Mouse (Mus musculus) stomach, postnatal 0 days (tissue): ENCODE measurements around the gene Adora2a. TPM values are rescaled to one million over a fixed set of nuclear protein-coding genes. Genes with fewer than 3 reads are reported as not detected.

Source experiments
- ATAC-seq: fragments of 200-750 bp; cut with Nextera tagmentation; 2 replicates; pipeline ENCODE4 v1.8.0; 2017; ENCODE audit not compliant: low FRiP score, low TSS enrichment
- DNase-seq: peaks from one replicate; pipeline ENCODE4 v3.0.0-alpha.2; 2016; ENCODE audit warnings: low spot score
- H3K27ac ChIP-seq: fragments of 300-500 bp; sonication (generic); replicated peaks from 2 replicates; pipeline ENCODE4 v1.5.1; 2014; ENCODE audit warnings: mild to moderate bottlenecking, control low read depth
- H3K27me3 ChIP-seq: fragments of 300-500 bp; sonication (generic); 2 replicates; pipeline ENCODE4 v1.6.1; 2014; ENCODE audit warnings: low read length; ENCODE audit not compliant: control insufficient read depth, insufficient read depth
- H3K36me3 ChIP-seq: fragments of 300-500 bp; sonication (generic); 2 replicates; pipeline ENCODE4 v1.6.1; 2014; ENCODE audit warnings: low read length, mixed read lengths; ENCODE audit not compliant: control insufficient read depth, insufficient read depth
- H3K4me1 ChIP-seq: fragments of 300-500 bp; sonication (generic); replicated peaks from 2 replicates; pipeline ENCODE4 v1.6.1; 2014; ENCODE audit warnings: antibody characterized with exemption; ENCODE audit not compliant: control insufficient read depth, insufficient read depth
- H3K4me2 ChIP-seq: fragments of 300-500 bp; sonication (generic); replicated peaks from 2 replicates; pipeline ENCODE4 v1.6.1; 2014; ENCODE audit warnings: low read depth, mild to moderate bottlenecking, control low read depth, moderate library complexity
- H3K4me3 ChIP-seq: fragments of 300-500 bp; sonication (generic); 2 replicates; pipeline ENCODE4 v1.5.1; 2014; ENCODE audit warnings: low read depth, low read length, control low read depth
- H3K9ac ChIP-seq: fragments of 300-500 bp; sonication (generic); 2 replicates; pipeline ENCODE4 v1.6.1; 2014; ENCODE audit warnings: mild to moderate bottlenecking, low read length, control low read depth, mixed read lengths
- H3K9me3 ChIP-seq: fragments of 300-500 bp; sonication (generic); 2 replicates; pipeline ENCODE4 v1.6.1; 2016; ENCODE audit warnings: low read length; ENCODE audit not compliant: control insufficient read depth
- CTCF ChIP-seq: IDR thresholded peaks from 2 replicates; pipeline ENCODE4 v1.5.1; 2016; ENCODE audit warnings: antibody characterized with exemption, low read depth, mild to moderate bottlenecking, moderate library complexity
- EP300 ChIP-seq: optimal IDR thresholded peaks from 2 replicates; pipeline ENCODE3; 2016; ENCODE audit warnings: antibody characterized with exemption
- WGBS: fragments of 180-500 bp; shearing (Covaris S2); extraction: QIAGEN DNeasy Blood & Tissue Kit; methylation state at CpG from one replicate; pipeline ENCODE4 v1.1.7; 2014; 5-methylcytosine and 5-hydroxymethylcytosine counted together
- polyA plus RNA-seq: library from polyadenylated mRNA; unstranded; fragments of >200 nt; fragmentation: Nextera tagmentation; extraction: Ambion mirVana; gene quantifications from 2 replicates; pipeline ENCODE4 v1.2.1, GENCODE M21; 2015

Adora2a gene
- polyA plus RNA-seq, 1 experiment from 2014 or later, result 0.82 TPM

DNA sequence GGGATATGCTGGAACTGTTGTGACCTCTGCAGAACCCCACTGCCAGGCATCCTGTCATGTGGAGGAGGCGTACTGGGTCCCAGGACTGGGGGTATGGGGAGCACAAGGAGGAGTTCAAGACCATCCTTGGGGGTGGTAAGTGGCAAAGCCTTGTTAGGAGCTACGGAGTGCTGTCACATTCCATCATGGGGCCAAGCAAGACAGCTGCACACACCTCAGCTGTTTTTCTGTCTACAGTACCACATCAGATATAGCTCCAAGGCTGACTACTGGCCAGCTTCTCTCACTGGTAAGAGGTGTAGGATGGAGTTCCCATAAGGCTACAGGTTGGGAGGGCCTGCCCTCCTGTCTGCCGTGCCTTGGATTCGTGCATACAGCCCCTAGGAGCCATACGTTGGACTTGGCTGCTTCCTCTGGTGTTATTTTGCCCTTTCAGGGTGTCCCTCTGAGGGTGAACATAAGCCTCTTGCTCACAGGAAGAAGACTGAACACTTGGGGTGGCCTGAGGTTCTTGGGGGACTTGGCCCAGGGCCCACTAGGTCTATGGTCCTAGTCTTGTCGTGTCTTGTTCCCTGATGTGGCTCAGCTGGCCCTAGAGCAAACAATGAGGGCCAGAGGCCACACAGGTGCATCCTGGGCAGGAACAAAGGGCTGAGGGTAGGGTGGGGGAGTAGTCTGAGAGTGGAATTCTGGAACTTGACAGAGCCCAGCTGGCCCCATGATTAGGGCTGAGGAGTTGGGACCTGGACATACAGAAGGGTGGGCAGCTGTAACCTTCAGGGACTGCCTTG, 2.3 kb upstream of the Adora2a start:
- H3K4me1 ChIP-seq, result no peaks in the 10 kb centered on the region
- H3K4me3 ChIP-seq, result no peak overlapping the region
- peaks cover 15% of the 10 kb centered on the region for H3K36me3 ChIP-seq
- H3K9ac ChIP-seq, result no peak overlapping the region
- H3K4me2 ChIP-seq, result no peak overlapping the region
- peak; percentile 25; the same call in 1 of the 2 replicates for ATAC-seq
- no peak for DNase-seq
- H3K27ac ChIP-seq, result no peak overlapping the region
- WGBS, result 46% methylated on average over 6 of the region's 6 CpGs
- H3K9me3 ChIP-seq, result no peaks in the 10 kb centered on the region
- no peaks in the 10 kb centered on the region for H3K27me3 ChIP-seq
- TF ChIP-seq EP300 (no peak), CTCF (no peak)

- Histone ChIP-seq H3K9ac (no peak overlapping the region), H3K4me3 (no peak overlapping the region), H3K27me3 (no peaks in the 10 kb centered on the region), H3K36me3 (peaks cover 5% of the 10 kb centered on the region; the same call in 1 of the 2 replicates), H3K4me2 (no peak overlapping the region), H3K27ac (no peak overlapping the region), H3K9me3 (no peaks in the 10 kb centered on the region), H3K4me1 (no peaks in the 10 kb centered on the region)
- DNase-seq (no peak), ATAC-seq (no peak)
- TF ChIP-seq EP300, result no peak
- TF ChIP-seq CTCF, result no peak
- 56% methylated on average over 8 of the region's 8 CpGs for WGBS
These were observed 921 bp upstream of the Adora2a start for GRCm38 (mm10) chr10:75315756-75316155.

- H3K27ac ChIP-seq, result no peak overlapping the region
- peak overlapping the region; percentile 77 for H3K4me2 ChIP-seq
- TF ChIP-seq EP300, result no peak
- TF ChIP-seq CTCF, result no peak
- no peaks in the 10 kb centered on the region for H3K9me3 ChIP-seq
- peak overlapping the region; percentile 49 for H3K4me3 ChIP-seq
- H3K4me1 ChIP-seq, result no peaks in the 10 kb centered on the region
- no peaks in the 10 kb centered on the region for H3K27me3 ChIP-seq
- ATAC-seq (peak; percentile 21; the same call in 1 of the 2 replicates), DNase-seq (no peak)
- H3K36me3 ChIP-seq, result peaks cover 5% of the 10 kb centered on the region; the same call in 1 of the 2 replicates
- peak overlapping the region; percentile 59 for H3K9ac ChIP-seq
- WGBS, result 6% methylated on average over 7 of the region's 9 CpGs
These were observed 205 bp upstream of the Adora2a start for GRCm38 (mm10) chr10:75316472-75316871.

DNA sequence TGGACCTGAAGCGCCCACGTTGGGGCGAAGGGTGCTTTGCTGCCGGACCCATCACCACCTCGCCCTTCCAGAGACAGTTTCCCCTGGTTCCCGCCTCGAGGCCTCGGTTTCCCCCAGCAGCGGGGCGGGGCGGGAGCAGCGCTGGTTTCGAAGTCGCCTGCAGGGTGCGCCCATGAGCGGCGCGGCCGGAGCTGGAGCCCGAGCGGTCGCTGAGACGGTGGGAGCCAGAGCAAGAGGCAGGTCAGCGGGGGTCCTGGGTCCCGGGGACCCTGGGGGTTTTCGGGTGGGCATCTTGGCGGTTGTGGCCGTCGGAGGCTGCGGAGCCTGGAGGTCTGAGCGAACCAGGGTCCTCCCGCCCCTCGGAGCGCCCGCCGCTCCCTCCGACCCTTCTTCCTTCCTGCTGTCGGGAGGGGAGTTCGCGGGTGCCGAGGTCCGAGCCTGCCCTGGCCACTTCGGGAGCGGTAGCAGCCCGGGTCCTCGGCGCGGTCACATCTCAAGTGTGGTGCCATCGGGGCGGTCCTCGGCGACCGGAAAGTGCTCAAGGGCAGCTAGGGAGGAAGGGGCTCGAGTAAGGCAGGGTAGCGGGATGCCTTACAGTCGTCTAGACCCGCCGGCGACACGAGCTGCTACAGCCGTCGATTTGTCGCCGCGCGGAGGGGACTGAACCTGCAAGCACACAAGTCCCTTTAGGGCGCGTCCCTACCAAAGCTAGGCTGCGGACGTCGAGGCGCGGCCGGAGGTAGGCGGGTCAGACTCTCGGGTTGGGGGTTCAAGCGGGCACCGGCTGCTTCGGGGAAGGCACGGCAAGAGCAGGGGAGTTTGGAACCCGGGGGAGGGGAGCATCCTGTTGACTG, 458 bp downstream of the Adora2a start:
- peak; percentile 71; the same call in 1 of the 2 replicates for ATAC-seq
- 1% methylated on average over 81 of the region's 81 CpGs for WGBS

DNA sequence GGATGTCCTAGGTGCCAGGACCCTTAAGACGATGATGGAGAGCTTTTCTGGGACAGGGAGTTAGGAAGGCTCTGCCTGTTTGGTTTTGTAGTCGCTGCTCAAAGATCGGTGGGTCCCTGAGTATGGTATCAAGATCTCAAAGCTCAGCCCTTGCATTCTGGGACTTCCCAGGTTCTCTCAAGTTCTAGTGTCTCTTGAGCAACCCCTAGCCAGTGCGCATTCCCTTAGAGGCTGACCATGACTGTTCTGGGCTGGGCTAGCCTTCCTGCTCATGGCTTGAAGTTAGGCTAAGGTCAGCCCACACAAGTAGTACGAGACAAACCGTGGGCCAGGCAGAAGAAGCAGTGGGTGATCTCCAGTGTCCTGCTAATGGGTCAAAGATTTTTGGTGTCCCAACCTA, 1.5 kb downstream of the Adora2a start:
- no peaks in the 10 kb centered on the region for H3K36me3 ChIP-seq
- H3K27ac ChIP-seq, result no peak overlapping the region
- no peak overlapping the region for H3K9ac ChIP-seq
- no peaks in the 10 kb centered on the region for H3K27me3 ChIP-seq
- H3K9me3 ChIP-seq, result no peaks in the 10 kb centered on the region
- H3K4me1 ChIP-seq, result no peaks in the 10 kb centered on the region
- no peak overlapping the region for H3K4me3 ChIP-seq
- H3K4me2 ChIP-seq, result no peak overlapping the region; the same call in 1 of the 2 replicates
- ATAC-seq, result no peak
- 75% methylated on average over 6 of the region's 6 CpGs for WGBS
- TF ChIP-seq EP300 (no peak), CTCF (no peak)
- no peak for DNase-seq

More for the DNA sequence above, 458 bp downstream of the Adora2a start:
- Histone ChIP-seq H3K36me3 (peaks cover 5% of the 10 kb centered on the region; the same call in 1 of the 2 replicates), H3K27ac (0 out of 2 replicates have a peak overlapping the region, but pooled peaks have one; percentile 18), H3K4me3 (peak overlapping the region; percentile 49), H3K9me3 (no peaks in the 10 kb centered on the region), H3K4me2 (peak overlapping the region; percentile 77), H3K9ac (peak overlapping the region; percentile 59), H3K4me1 (no peaks in the 10 kb centered on the region), H3K27me3 (no peaks in the 10 kb centered on the region)
- DNase-seq, result peak; percentile 70
- TF ChIP-seq CTCF (peak; percentile 84), EP300 (no peak)
